Mouse (Mus musculus) stomach, postnatal 0 days (tissue): ENCODE measurements around the gene Mosmo. TPM values are rescaled to one million over a fixed set of nuclear protein-coding genes. Genes with fewer than 3 reads are reported as not detected.

Experiments used
- ATAC-seq: fragments of 200-750 bp; cut with Nextera tagmentation; 2 replicates; pipeline ENCODE4 v1.8.0; 2017; ENCODE audit not compliant: low FRiP score, low TSS enrichment
- DNase-seq: peaks from one replicate; pipeline ENCODE4 v3.0.0-alpha.2; 2016; ENCODE audit warnings: low spot score
- H3K27ac ChIP-seq: fragments of 300-500 bp; sonication (generic); replicated peaks from 2 replicates; pipeline ENCODE4 v1.5.1; 2014; ENCODE audit warnings: mild to moderate bottlenecking, control low read depth
- H3K27me3 ChIP-seq: fragments of 300-500 bp; sonication (generic); 2 replicates; pipeline ENCODE4 v1.6.1; 2014; ENCODE audit warnings: low read length; ENCODE audit not compliant: control insufficient read depth, insufficient read depth
- H3K36me3 ChIP-seq: fragments of 300-500 bp; sonication (generic); 2 replicates; pipeline ENCODE4 v1.6.1; 2014; ENCODE audit warnings: low read length, mixed read lengths; ENCODE audit not compliant: control insufficient read depth, insufficient read depth
- H3K4me1 ChIP-seq: fragments of 300-500 bp; sonication (generic); replicated peaks from 2 replicates; pipeline ENCODE4 v1.6.1; 2014; ENCODE audit warnings: antibody characterized with exemption; ENCODE audit not compliant: control insufficient read depth, insufficient read depth
- H3K4me2 ChIP-seq: fragments of 300-500 bp; sonication (generic); replicated peaks from 2 replicates; pipeline ENCODE4 v1.6.1; 2014; ENCODE audit warnings: low read depth, mild to moderate bottlenecking, control low read depth, moderate library complexity
- H3K4me3 ChIP-seq: fragments of 300-500 bp; sonication (generic); 2 replicates; pipeline ENCODE4 v1.5.1; 2014; ENCODE audit warnings: low read depth, low read length, control low read depth
- H3K9ac ChIP-seq: fragments of 300-500 bp; sonication (generic); 2 replicates; pipeline ENCODE4 v1.6.1; 2014; ENCODE audit warnings: mild to moderate bottlenecking, low read length, control low read depth, mixed read lengths
- H3K9me3 ChIP-seq: fragments of 300-500 bp; sonication (generic); 2 replicates; pipeline ENCODE4 v1.6.1; 2016; ENCODE audit warnings: low read length; ENCODE audit not compliant: control insufficient read depth
- CTCF ChIP-seq: IDR thresholded peaks from 2 replicates; pipeline ENCODE4 v1.5.1; 2016; ENCODE audit warnings: antibody characterized with exemption, low read depth, mild to moderate bottlenecking, moderate library complexity
- EP300 ChIP-seq: optimal IDR thresholded peaks from 2 replicates; pipeline ENCODE3; 2016; ENCODE audit warnings: antibody characterized with exemption
- WGBS: fragments of 180-500 bp; shearing (Covaris S2); extraction: QIAGEN DNeasy Blood & Tissue Kit; methylation state at CpG from one replicate; pipeline ENCODE4 v1.1.7; 2014; 5-methylcytosine and 5-hydroxymethylcytosine counted together
- polyA plus RNA-seq: library from polyadenylated mRNA; unstranded; fragments of >200 nt; fragmentation: Nextera tagmentation; extraction: Ambion mirVana; gene quantifications from 2 replicates; pipeline ENCODE4 v1.2.1, GENCODE M21; 2015

Mosmo gene
- polyA plus RNA-seq, 1 experiment from 2014 or later, result 6.9 TPM

- peak overlapping the region; percentile 83 for H3K27ac ChIP-seq
Measured at GRCm38 (mm10) chr7:120677764-120678531, 530 bp downstream of the Mosmo start.

GRCm38 (mm10) chr7:120679023-120679422 lies 1.6 kb downstream of the Mosmo start:
- no peak for DNase-seq
- WGBS, result 33% methylated on average over 8 of the region's 8 CpGs
- no peaks in the 10 kb centered on the region for H3K36me3 ChIP-seq
- no peak overlapping the region for H3K9ac ChIP-seq
- no peak for ATAC-seq
- H3K9me3 ChIP-seq, result no peaks in the 10 kb centered on the region
- H3K27me3 ChIP-seq, result no peaks in the 10 kb centered on the region
- H3K4me3 ChIP-seq, result no peak overlapping the region
- H3K27ac ChIP-seq, result no peak overlapping the region
- TF ChIP-seq CTCF, result no peak
- no peak for TF ChIP-seq EP300
- H3K4me2 ChIP-seq, result peak overlapping the region; percentile 85
- no peaks in the 10 kb centered on the region for H3K4me1 ChIP-seq

More at GRCm38 (mm10) chr7:120677764-120678531, 530 bp downstream of the Mosmo start:
- peak overlapping the region; percentile 85 for H3K4me2 ChIP-seq
- no peaks in the 10 kb centered on the region for H3K4me1 ChIP-seq
- 2% methylated on average over 42 of the region's 42 CpGs for WGBS
- DNase-seq (peak; percentile 34), ATAC-seq (no peak; the same call in 1 of the 2 replicates)
- no peaks in the 10 kb centered on the region for H3K36me3 ChIP-seq
- TF ChIP-seq CTCF (no peak), EP300 (no peak)
- no peaks in the 10 kb centered on the region for H3K27me3 ChIP-seq
- H3K4me3 ChIP-seq, result peak overlapping the region; percentile 89
- peak overlapping the region; percentile 83 for H3K9ac ChIP-seq
- no peaks in the 10 kb centered on the region for H3K9me3 ChIP-seq

DNA sequence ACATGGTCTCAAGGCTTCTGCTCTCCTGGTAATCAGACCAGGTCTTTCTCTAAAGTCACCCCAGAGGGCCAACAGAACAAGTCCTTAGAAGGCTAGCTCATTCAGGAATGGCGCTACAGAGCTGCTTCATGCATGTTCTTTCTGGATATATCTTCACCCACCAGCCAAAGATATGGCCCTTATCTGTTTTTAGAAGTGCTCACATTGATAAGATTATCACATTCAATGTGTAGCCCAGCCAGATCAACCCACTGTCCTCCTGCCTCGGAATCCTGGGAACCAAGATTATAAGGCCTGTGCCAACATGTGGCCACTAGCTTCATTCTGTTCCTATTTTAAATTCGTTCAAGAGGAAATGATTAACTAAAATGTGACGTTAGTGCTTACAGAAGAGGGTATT lies 4.6 kb downstream of the Mosmo start:
- no peak for TF ChIP-seq EP300
- no peak for TF ChIP-seq CTCF

GRCm38 (mm10) chr7:120684731-120685161 lies 7.3 kb downstream of the Mosmo start:
- H3K9ac ChIP-seq, result no peak overlapping the region
- H3K4me3 ChIP-seq, result no peak overlapping the region
- TF ChIP-seq EP300 (no peak), CTCF (no peak)
- H3K9me3 ChIP-seq, result no peaks in the 10 kb centered on the region
- no peak for ATAC-seq
- no peaks in the 10 kb centered on the region; the same call in 1 of the 2 replicates for H3K4me1 ChIP-seq
- no peak overlapping the region for H3K27ac ChIP-seq
- 32% methylated on average over 2 of the region's 2 CpGs for WGBS
- no peaks in the 10 kb centered on the region for H3K27me3 ChIP-seq
- H3K4me2 ChIP-seq, result no peak overlapping the region
- no peaks in the 10 kb centered on the region for H3K36me3 ChIP-seq
- DNase-seq, result no peak

More for the DNA sequence above, 4.6 kb downstream of the Mosmo start:
- no peaks in the 10 kb centered on the region; the same call in 1 of the 2 replicates for H3K4me1 ChIP-seq
- DNase-seq (no peak), ATAC-seq (no peak)
- H3K27me3 ChIP-seq, result no peaks in the 10 kb centered on the region
- 51% methylated on average over 4 of the region's 4 CpGs for WGBS
- no peak overlapping the region for H3K4me2 ChIP-seq
- no peaks in the 10 kb centered on the region for H3K36me3 ChIP-seq
- H3K27ac ChIP-seq, result no peak overlapping the region
- H3K9me3 ChIP-seq, result no peaks in the 10 kb centered on the region
- H3K4me3 ChIP-seq, result no peak overlapping the region
- H3K9ac ChIP-seq, result no peak overlapping the region

- Histone ChIP-seq H3K4me2 (no peak overlapping the region), H3K36me3 (no peaks in the 10 kb centered on the region), H3K9me3 (no peaks in the 10 kb centered on the region), H3K4me1 (no peaks in the 10 kb centered on the region; the same call in 1 of the 2 replicates), H3K4me3 (no peak overlapping the region), H3K27ac (no peak overlapping the region), H3K9ac (no peak overlapping the region), H3K27me3 (no peaks in the 10 kb centered on the region)
- ATAC-seq (no peak), DNase-seq (no peak)
- TF ChIP-seq EP300 (no peak), CTCF (no peak)
- 41% methylated on average over 6 of the region's 6 CpGs for WGBS
Measured at GRCm38 (mm10) chr7:120685227-120685626, 7.8 kb downstream of the Mosmo start.

GRCm38 (mm10) chr7:120690634-120691033 lies 13.2 kb downstream of the Mosmo start:
- TF ChIP-seq CTCF, result peak; percentile 48
- TF ChIP-seq EP300, result no peak
- H3K27me3 ChIP-seq, result no peaks in the 10 kb centered on the region
- ATAC-seq (no peak), DNase-seq (no peak)
- no peak overlapping the region for H3K27ac ChIP-seq
- WGBS, result 76% methylated on average over 4 of the region's 4 CpGs
- no peak overlapping the region for H3K4me2 ChIP-seq
- H3K36me3 ChIP-seq, result no peaks in the 10 kb centered on the region
- no peak overlapping the region for H3K4me3 ChIP-seq
- no peak overlapping the region for H3K9ac ChIP-seq
- no peaks in the 10 kb centered on the region for H3K4me1 ChIP-seq
- H3K9me3 ChIP-seq, result no peaks in the 10 kb centered on the region
